Mouse (Mus musculus): ENCODE measurements at regions not wholly inside any gene's neighbourhood (a gene's known extent, or its start where the extent isn't known, plus 50 kb on each side); places are given as distances from the start of the nearest gene placed in this dataset.

DNA sequence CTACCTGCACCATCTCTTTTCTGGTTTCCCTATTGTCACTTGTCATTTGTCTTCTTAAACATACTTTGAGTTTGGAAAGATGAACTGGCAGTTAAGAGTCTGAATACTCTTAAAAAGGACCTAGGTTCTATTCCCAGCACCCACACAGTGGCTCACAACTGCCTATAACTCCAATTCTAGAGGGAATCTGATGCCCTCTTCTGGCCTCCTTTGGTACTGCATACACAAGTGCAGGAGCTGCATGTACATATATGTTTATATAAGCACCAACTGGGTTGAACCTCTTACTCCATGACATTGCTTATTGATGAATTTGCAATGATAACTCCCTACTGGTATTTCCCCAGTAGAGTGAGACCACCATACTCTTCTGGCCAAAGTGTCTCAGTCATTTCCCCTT is 86.4 kb upstream of the Mgmt start:
- no peak for DNase-seq (ENCODE audit: low spot score)

DNA sequence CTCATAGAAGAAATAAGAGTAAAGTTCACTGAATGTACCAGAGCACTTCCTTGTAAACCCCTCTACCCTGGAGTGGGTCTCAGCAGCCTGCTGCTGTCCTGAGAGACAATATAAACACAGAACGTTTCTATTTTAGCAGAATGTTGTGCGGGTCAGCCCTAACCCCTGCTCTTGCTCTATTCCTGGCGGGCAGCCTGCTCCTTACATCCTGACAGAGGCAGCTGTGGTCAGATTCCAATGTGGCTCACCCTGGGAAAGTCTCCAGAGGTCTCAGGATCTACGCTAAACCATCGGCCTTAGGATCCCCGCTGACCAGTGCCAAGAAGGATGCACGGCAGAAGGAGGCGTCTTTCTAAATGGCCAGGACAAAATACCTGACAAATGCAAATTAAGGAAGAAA is 84.8 kb upstream of the Mgmt start:
- DNase-seq (ENCODE audit: low spot score), result no peak

DNA sequence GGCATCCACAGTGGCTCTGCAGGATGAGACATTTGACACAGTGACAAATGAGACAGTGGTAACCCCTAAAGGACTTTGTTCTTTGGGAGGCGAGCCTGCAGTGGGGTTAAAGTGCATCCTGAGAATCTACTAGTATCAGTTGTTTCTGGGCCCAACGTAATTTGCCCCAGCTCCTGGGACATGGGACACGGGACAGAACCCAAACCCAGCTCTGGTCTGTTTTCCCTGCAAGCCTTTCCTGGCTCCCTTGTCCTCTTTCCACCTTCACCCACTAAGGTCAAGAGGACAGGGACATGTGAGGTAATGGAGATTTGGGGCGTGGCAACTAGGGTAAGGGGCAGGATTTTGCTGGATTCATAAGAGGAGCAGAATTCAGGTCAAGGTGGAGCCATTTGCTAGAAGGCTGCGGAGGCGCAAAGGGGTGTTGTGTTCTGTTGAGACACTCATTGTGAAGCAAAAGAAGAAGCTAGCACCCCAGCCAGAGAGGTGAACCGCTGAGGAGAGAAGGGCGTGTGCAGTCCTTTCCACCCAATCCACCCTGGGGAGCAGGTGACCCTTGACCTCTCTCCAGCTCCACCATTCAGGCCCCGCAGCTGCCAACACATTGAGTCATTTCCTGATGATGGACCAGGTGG is 80.6 kb upstream of the Mgmt start:
- no peak for DNase-seq (ENCODE audit: low spot score)

DNA sequence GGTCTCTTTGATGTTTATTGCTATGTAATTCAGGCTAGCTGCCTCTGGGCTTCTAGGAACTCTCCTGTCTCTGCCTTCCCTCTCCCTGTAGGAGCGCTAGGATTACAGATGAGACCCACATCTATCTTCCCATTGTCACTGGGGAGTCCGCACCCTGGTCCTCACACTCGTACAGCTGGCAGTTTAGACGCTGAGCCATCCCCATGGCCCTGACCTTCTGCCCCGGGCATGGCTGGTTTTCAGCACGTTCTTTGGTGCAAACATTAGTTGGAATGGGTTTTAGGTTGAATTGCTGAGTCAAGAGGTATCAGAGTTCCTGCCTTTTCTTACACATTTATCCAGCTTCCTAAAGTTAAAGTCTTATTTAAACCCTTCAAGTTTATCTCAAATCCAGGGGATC is 79.7 kb upstream of the Mgmt start:
- DNase-seq (ENCODE audit: low spot score), result no peak

GRCm38 (mm10) chr7:136820291-136820690 is 74.1 kb upstream of the Mgmt start:
- no peak for DNase-seq (ENCODE audit: low spot score)

- no peak for DNase-seq (ENCODE audit: low spot score)
Measured at GRCm38 (mm10) chr7:136825647-136826046, 68.8 kb upstream of the Mgmt start.

DNA sequence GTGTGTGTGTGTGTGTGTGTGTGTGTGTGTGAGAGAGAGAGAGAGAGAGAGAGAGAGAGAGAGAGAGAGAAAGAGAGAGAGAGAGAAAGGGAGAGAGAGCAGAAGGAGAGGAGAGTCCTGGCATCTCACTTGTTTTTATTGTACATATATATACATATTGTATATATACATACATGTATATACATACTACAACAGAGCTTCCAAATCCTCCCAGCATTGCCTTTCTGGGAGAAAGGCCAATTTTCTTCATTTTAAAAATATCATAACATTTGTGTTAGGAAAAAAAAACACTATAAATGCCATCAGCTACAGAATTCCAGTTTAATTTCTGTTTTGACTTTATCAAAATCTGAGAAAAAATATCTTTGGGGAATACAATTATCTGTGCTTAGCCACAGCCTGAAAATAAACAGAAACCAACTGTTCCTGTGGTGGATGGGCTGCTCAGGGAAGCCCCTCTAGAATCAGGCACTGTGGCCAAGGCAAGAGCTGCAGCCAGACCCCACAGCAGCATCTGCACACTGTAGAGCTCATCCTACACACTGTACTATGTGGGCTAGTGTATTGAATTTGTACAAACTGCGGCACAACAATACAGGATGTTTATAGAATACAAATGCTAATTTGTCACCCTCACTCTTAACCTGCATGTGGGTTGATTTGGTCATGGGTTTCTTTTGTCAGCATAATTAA is 64.6 kb upstream of the Mgmt start:
- no peak for DNase-seq (ENCODE audit: low spot score)

DNA sequence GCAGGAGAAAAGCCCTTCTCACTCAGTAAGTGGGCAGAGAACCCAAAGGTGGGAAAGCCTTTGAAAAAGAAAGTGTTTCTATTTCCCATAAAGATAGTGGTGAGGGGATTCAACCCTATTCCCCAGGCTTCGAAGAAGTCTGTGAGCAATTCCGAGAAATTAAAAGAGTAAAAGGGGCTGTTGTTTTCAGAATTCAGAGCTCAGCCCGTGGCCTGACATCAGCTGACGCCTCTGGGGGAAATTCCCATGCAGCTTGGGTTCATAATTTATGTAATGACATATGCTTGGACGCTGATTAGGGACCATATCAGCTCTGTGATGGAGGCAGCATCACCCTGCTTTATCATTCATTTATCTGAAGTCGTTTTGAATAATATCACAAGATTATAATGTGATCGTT is 62.0 kb upstream of the Mgmt start:
- DNase-seq (ENCODE audit: low spot score), result no peak

DNA sequence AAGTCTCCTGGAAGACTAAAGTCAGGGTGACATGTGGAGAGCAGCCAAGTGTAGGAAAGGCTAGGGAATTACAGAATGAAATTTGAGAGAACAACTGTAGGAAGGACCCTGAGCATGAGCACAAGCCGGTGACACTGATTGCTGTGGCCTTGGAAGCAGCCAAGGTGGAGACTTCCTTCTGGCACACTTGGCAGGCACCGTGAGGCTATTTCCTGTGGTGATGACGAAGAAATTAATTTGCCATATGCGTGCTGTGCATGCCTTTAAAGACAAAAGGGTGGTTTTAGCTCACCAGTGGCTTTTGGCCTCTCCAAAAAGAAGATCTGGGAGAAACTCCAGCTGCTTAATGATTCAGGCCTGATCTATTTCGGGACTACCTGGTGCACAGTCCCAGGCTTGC is 55.4 kb upstream of the Mgmt start:
- no peak for DNase-seq (ENCODE audit: low spot score)

GRCm38 (mm10) chr7:136840224-136840623 is 54.2 kb upstream of the Mgmt start:
- no peak for DNase-seq (ENCODE audit: low spot score)

GRCm38 (mm10) chr7:136842751-136843150 is 51.7 kb upstream of the Mgmt start:
- no peak for DNase-seq (ENCODE audit: low spot score)

DNA sequence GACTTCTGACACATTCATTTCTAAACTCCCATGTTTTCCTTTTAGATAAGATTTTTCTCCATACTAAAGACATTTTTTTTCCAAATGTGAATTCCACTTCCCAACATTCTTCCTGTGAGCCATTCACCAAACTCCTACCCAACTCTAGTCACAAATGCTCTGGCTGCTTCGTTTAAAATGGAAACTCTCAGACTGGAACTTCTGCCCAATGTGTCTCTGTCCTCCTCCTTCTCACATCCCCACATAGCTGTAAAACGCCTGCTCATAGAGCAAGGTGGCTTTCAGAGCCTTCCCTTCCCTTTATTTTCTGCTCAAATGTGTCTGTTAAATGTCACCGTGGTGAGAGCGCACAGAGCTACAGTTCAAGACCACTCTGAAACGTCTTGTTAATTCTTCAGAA is 50.1 kb upstream of the Mgmt start:
- DNase-seq (ENCODE audit: low spot score), result no peak
